Mouse (Mus musculus): ENCODE results near the gene Gm5148. TPM values are rescaled to one million over a fixed set of nuclear protein-coding genes. Genes with fewer than 3 reads are reported as not detected.

The Gm5148 gene
- total and polyA plus RNA-seq, 3 experiments = 0.26 to 1.6 (median 0.59) TPM

DNA sequence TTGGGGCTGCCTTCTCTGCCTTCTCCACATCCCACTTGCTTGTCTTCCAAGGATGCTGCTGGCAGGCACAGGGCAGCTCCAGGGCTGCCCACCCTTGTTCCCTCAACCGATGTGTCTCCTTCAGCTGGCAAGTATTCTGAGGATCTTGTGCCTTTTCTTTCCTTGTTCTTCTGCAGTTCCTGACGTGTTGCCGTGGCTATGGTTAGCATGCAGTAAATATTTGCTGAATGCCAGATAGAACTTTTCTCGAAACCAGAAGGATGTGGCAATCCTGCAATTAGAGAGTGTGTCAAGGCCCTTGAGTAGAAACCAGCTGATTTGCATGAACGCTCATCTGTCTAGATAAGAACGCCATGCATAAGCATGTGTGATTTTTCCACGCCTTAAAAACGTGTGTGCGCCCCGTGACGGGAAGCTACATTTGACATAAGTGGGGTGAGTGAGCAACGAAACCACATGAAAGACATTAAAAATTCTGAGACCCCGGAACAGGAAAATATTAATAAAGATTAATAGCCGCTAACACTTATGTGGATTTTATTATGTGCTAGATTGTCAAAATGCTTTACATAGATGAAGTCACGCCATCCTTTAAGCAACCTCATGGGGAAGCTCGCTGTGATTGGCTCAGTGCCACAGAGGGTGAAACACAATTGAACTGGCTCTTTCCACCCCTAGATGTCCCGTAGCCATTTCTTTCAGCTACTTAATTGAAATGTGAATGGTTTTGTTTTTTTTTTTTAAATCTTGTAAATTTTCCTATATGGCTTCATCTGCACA lies 14.1 kb upstream of the Gm5148 start:
- DNase-seq = no peak

DNA sequence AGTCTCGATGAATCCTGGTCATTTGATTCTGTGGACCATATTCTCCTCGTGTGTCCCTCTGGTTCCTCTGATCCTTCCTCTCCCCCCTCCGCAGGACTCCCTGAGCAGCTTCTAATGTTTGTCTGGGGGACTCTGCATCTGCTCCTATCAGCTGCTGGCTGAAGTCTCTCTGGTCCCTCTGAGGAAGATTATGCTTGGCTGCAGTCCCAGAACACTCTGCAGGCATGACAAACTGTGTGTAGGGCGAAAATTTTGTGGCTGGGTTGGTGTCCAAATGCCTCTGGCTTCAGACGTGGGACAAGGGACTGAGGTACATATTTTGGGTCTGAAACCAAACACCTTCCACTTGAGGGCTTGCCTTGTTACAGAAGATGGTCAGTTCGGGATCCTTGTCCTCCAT lies 13.1 kb upstream of the Gm5148 start:
- peak; percentile 59 for DNase-seq

DNA sequence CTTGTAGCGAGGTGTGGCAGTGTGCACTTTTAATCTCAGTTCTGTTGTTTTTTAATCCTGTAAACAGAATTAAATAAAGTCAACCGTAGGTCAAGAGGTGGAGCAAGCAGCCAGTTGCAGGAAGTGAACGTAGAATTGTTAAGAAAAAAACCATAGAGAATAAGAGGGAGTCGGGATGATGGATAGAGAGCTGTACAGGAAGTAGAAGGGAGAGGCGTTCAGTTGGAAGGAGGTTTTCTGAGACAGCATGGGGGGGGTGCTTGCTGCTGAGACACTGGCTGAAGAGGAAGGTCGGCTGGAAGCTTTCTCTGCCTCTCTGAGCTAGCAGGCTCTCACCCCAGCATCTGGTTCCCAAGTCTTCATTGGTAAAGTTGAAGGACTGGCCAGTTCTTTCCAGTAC lies 10.9 kb upstream of the Gm5148 start:
- DNase-seq = no peak

GRCm38 (mm10) chr3:37729142-37729541 lies 4.9 kb upstream of the Gm5148 start:
- DNase-seq = peak; percentile 80

DNA sequence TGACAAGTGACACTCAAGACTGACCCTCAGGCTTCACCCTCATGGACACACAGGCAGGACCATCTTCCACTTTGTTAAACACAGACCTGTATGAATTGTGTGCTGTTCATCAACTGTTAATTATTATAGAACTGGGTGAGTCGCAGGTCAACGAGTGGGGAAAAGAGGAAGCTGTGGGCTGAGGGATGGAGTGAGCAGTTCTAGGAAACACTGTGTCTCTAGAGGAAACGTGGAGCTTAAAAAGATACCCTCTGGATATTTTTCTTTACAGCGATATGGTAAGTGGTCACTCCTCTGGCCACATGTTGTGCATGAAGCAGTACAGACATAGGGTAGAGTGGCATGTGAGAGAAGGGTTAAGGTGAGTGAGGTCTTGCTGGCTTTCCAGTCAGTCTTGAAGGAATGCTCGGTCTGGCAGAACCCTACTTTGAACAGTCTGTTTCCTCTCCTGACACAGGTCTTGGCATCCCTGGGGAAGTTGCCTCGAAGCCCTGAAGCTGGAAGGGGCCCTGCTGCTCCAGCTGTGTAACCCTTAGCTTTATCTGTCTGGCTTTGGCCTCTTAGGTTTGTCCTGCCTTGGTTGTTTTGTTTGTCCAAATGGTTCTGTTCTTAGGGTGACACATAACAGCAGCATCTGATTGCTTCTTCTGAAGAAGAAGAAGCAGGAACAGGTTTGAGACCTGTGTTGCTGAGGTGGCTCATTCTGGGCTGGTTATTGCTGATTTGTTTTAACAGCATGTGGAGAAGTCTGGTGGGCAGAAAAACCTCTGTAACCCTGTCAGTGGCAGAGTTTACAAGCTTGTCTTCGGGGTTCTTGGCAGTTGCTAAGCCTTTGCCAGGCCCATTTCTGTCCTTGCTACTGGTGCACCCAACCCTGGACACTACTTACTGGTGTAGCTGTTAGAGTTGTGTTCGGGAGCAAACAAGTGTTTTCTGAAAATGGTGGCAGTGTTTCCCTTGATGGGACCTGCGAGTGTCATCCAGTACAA lies 4.1 kb upstream of the Gm5148 start:
- no peak for DNase-seq

DNA sequence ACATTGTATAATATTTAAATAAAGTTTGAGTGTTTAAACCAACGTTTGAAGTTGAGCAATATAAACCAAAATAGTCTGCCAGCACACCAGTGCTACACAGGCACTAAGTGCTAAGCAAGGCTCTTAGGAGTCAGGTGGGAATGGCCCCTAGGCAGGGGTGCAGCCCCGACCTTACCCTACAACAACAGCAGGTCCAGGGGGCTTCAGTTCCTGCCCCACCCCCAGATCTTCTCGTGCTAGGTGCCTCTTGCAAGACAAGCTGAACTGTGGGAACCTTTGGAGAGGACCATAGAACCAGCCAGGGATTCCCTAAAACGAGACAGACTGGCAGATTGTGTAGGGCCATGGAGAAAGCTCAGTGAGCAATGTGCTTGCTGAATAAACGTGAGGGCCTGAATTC lies 3.1 kb upstream of the Gm5148 start:
- DNase-seq = no peak

- peak; percentile 75 for DNase-seq
Measured at GRCm38 (mm10) chr3:37726501-37727140, 2.3 kb upstream of the Gm5148 start.

DNA sequence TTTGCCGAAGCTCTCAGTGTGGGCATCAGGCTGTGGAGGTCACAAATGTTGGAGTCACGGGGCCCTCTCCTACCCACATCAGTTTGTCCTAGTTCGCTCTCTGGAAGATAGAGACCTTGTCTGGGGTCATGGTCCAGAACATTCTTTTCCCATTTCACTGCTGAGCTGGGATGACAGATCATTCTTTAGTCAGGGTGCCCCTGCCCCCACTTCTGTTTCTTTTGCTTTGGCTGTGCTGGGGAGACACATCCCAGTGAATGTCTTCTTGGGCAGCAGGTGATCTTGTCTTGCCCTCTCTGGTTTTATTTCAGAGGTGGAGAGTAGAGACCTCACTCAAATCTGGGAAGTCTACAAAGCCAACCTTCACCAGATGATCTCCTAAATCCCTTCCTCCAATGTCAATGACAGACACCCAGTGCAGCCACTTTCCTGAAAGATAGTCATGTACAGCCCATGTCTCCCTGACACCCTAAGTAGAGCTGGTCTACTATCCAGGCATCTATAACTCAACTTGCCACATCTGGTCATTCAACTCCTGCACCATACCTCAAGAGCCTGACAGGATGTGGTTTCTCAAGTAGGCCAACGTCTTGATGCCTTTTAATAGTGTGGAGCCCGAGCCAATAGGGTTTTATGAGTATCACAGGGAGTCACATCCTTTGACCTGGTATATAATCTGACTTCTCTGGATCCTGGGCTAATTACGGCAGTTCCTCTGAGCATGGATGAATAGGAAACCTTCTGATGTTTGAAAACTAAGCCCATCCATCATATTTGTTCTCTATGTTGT lies 851 bp upstream of the Gm5148 start:
- DNase-seq = peak; percentile 25

DNA sequence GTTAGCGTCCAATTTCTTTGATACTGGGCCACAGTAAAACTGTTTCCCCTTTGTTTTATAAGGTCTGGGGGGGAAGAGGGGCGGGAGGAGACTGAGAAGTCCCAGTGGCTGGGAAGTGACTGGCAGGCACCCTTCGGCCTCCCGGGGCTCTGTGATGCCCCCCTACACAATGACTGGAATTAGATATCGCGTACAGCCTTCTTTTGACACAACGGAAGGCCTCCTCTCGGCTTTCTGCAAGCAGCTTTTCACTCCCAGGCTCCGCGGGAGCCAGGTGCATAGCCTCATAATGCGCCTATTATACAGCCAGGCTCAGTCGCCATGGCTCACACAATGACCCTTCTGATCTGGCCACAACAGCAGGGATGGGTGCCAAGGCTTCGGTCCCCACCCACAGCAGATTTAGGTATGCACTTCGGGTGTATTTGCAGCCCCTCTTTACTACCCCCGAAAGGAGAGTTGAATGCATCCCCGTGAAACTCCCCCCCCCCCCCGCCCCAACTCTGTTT lies 574 bp downstream of the Gm5148 start:
- no peak for DNase-seq

DNA sequence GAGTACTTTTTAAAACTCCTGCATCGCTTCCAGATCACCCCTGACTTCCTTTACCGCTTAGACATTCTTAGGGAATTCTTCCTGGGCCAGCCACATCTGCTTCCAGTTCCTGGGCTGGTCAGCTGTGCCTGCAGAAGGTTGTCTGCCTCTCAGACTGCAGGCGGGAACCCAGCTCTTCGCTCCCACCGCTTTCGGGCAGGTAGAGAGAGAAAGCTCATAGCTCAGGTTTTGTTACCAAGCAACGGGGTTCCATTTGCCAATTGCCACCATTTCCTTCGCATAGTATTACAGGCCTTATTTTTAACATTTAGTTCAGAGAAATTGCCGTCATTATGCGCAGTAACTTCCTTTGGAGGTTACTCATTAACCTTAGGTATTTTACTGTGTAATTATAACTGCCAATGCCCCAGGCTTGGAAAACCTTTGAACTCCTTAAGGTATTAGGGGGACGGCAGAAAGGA lies 1.2 kb downstream of the Gm5148 start:
- DNase-seq = no peak

DNA sequence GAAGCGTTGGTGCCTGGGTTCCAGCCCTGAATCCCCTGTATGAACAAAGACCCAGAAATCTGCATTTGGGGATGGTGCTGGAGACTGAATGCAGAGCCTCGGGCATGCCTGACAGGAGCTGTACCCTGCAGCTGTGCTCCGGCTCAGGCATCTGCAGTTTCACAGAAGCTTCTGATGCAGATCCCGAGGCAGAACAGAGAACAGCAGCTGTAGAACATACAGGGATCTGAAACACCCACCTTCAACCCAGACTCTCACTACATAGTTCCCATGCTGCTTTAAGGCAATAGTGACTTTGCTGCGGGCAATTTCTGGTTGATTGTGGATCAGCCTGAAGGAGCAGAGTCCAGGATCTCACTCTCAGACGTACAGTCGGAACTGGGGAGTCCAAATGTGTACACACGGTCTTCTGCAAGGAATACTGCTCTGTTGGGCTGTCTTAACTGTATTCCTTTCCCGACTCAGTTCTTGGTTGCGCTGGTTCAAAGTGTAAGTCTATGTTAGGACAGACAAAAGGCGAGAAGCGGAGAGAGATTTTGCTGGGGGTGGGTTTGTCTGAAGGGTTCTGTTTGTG lies 1.7 kb downstream of the Gm5148 start:
- DNase-seq = no peak

DNA sequence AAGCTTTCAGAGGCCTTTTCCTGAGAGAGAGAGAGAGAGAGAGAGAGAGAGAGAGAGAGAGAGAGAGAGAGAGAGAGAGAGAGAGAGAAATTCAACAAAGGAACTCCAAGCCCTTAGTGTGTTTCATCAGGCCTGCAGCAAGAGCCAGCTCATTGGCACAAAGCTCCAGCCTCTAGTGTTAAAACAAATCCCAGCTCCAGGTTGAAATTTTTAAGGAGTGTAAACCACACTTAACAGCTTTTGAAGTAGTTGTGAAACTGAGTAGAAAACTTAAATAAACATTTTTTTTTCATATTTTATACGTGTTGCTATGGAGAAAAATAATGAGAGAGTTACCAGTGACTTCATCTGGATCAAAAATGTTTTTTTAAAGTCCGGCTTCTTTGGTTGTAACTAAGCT lies 7.3 kb downstream of the Gm5148 start:
- DNase-seq = no peak

DNA sequence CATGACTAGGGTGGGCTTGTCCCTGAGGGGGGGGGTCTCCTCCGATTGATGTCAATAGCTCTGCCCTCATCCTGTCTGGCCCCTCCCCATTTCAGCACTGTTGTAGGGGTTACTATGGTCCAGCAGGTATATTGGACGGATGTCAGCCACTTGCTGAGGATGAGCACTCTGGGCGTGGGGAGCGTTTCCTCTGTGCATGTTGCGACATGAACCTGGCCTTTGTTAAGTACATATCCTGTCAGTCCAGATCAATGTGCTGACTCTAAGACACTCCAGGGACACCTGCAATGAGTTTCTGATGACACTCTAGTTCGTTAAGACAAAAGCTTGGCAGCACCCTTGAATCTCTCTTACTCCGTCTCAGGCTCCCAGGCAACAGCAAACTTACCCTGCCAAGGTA lies 8.6 kb downstream of the Gm5148 start:
- no peak for DNase-seq

- DNase-seq = peak; percentile 49
Measured at GRCm38 (mm10) chr3:37712501-37712900, 11.8 kb downstream of the Gm5148 start.

- no peak for DNase-seq
Measured at GRCm38 (mm10) chr3:37711639-37712038, 12.7 kb downstream of the Gm5148 start.

DNA sequence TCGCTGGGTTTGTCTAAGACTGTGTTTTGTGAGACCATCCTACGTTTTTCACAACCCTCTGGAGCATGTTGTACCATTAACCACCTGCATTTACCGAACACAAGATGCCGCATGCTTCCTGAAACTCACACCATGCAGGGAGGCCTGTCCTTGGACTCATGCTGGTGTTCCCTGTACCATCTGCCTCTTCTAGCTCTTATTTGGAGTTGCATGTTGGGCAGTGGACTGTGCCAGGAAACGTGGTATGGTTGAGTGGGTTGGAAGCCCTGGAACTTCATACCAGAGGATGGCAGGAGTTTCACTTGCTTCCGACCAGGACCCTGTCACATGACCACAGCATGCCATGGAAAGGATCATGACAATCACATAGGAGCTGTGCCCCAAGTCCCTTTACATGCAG lies 16.5 kb downstream of the Gm5148 start:
- DNase-seq = no peak

DNA sequence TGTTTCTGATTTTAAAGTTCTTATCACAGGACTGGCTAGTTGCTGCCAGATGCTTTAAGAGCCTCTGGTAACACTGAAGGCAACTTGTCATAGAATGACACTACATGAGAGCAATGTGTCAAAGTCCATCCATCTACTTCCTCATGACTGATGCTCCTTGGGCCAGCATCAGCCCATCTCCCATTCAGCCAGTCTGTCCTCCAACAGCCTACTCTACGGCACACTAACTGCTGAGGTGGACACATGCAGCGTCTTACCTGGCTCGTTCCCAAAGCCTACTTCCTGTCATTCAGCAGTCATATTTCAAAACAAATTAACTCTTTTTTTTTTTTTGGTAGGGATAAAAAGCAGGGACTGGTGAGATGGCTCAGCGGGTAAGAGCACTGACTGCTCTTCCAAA lies 17.9 kb downstream of the Gm5148 start:
- DNase-seq = peak; percentile 12

GRCm38 (mm10) chr3:37705436-37705835 lies 18.9 kb downstream of the Gm5148 start:
- no peak for DNase-seq

- DNase-seq = no peak
Measured at GRCm38 (mm10) chr3:37704701-37705279, 19.5 kb downstream of the Gm5148 start.

GRCm38 (mm10) chr3:37703066-37703465 lies 21.2 kb downstream of the Gm5148 start:
- DNase-seq = no peak

DNA sequence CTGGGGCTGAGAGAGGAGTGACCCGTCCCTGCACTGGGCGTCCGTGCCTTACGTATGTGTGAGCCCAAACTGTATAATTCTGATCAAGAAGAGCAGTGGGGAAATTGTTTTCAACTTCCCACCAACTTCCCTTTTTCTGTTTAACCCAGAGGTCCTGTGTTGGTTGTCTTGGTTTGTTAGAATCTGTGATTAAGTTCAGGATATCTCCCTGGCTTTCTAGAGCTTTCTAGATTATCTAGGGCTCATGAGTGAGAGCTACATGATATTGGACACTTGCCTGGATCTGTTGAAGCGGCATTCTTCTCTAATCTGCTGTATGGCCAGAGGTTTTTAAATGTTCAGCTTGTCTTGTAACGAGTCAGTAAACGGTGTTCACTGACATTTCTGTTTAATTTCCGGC lies 30.7 kb downstream of the Gm5148 start:
- DNase-seq = no peak

Data from adrenal gland, adult 2 months (tissue).